Mouse (Mus musculus): ENCODE measurements around the gene Galnt10.

The Galnt10 gene

GRCm38 (mm10) chr11:57645018-57645559, at the start of gene Galnt10:
Gene Galnt10 (plus strand): TSS chr11:57645442.
- peak; percentile 36; the same call in 1 of the 2 replicates for TF ChIP-seq GATA4 (IDR thresholded peaks at IDR 0.05; ENCODE audit: insufficient replicate concordance, low read length)

DNA sequence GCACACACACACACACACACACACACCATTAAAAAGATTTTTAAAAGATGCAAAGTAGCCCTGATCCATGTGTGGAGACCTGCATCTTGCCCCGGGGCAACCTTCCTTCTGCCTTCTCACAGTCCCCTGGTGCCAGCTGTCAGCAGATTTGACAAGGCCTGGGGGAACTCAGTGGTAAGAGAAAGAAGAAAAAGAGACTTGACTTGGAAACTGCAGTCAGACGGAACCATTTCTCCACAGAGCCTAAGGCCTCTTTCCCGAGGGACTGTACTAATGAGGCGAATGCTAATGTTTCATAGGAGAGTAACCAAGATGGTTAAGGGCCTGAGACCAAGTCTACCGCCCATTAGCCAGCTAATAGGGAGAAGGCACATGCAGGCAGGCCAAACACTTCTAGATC, 49.3 kb upstream of the Galnt10 start:
- TF ChIP-seq GATA4 (IDR thresholded peaks at IDR 0.05; ENCODE audit: insufficient replicate concordance, low read length), result no peak

DNA sequence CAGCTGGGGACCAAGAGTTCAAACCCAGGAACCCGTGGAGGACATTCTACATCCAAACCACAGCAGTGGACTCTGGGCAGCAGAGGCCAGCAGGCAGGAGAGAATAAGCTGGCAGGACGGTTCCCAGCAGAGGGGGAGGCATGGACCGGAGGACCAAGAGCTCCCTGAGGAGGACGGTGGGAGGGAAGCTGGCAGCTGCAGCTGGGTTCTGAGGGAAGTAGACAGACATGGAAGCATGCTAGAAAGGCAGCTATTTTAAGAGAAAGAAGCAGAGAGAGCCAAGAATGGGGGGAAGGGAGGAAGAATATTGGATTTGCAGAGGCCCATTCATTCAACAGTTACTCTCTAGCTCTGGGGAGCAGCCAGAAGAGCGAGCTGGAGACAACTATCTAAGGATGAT, 47.1 kb upstream of the Galnt10 start:
- no peak for TF ChIP-seq GATA4 (IDR thresholded peaks at IDR 0.05; ENCODE audit: insufficient replicate concordance, low read length)

DNA sequence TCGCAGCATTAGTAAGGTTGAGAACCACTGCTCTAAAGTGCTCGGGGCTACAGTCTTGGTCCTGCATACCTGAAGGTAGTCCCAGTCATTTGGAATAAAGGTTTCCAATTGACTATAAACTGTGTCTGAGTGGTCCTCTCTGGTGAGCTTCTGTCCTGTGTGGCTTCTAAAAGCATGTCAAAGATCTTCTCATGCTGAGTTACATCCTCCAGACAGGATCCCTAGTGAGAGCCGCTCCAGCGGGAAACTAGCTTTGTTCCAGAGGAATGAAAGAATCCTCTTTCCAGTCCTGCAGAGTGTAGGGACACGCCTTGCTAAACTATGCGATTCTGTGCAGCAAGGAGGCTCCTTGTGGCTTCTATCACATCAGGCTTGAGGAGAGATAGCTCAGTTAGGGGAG, 45.9 kb upstream of the Galnt10 start:
- no peak for TF ChIP-seq GATA4 (IDR thresholded peaks at IDR 0.05; ENCODE audit: insufficient replicate concordance, low read length)

GRCm38 (mm10) chr11:57600113-57600512, 45.1 kb upstream of the Galnt10 start:
- TF ChIP-seq GATA4 (IDR thresholded peaks at IDR 0.05; ENCODE audit: insufficient replicate concordance, low read length), result no peak

GRCm38 (mm10) chr11:57600621-57601121, 44.6 kb upstream of the Galnt10 start:
- no peak for TF ChIP-seq GATA4 (IDR thresholded peaks at IDR 0.05; ENCODE audit: insufficient replicate concordance, low read length)

DNA sequence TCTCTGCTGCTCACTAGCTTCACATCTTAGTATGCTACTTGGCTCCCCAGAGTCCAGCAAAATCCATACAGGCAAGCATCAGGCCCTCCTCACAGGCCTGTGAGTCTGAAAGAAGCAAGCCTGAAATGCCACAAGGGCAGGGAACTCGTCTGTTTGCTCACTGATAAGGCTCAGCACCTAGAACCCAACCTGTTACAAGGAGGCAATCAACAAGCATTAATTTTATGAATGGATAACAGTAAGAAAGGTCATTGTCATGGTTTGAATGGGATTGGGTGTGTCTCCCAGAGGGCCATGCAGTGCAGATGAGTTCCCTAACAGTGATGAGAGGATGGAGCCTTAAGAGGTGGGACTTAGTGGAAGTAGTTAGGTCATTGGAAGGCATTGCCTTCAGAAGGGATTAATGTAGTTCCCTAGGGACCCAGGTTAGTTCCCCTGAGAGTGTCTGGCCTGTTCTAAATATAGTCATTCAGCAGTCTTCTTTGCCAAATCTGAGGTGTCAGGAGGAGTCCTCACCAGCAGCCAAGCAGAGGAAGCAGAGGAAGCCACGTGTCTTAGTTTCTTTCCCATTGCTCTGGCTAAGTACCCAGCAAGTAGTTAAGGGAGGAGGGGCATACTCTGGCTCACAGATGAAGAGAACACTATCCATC, 43.3 kb upstream of the Galnt10 start:
- TF ChIP-seq GATA4 (IDR thresholded peaks at IDR 0.05; ENCODE audit: insufficient replicate concordance, low read length), result no peak

GRCm38 (mm10) chr11:57605086-57605485, 40.2 kb upstream of the Galnt10 start:
- no peak for TF ChIP-seq GATA4 (IDR thresholded peaks at IDR 0.05; ENCODE audit: insufficient replicate concordance, low read length)

DNA sequence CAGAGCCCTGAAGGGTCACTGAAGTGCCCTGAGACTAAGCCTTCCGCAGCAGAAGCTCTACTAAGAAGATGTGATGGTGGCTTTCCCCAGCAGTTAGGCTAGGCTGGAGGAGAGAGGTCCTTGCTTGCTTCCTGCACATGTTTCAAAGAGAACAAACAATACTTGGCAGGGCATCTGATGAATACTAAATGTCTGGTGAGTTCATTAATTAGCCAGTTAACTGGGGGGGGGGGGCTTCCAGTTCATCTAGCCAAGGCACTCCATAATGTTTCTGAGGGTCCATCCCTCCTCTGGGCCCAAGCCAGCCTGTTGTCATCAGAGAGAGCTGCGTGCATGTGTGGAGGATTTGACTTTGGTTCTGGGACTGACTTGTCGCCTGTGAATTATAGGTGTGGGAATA, 39.6 kb upstream of the Galnt10 start:
- TF ChIP-seq GATA4 (IDR thresholded peaks at IDR 0.05; ENCODE audit: insufficient replicate concordance, low read length), result no peak

DNA sequence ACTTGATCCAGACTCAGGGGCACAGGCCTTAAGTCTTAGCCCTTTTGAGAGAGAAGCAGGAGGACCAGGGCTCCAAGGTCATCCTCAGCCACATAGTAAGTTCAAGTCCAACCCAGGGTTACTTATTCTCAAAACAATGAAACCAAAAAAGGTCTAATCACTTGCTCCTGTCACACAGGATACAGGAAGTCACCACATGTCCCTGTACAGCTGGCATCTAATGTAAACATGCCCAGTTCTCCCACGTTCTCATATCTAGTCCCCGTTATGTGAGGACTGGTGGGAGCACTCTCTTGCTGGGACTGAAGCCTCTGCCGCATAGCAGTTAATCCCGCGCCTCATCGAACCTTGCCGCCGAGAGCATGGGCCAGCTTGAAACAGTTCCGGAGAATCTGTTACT, 30.7 kb upstream of the Galnt10 start:
- TF ChIP-seq GATA4 (IDR thresholded peaks at IDR 0.05; ENCODE audit: insufficient replicate concordance, low read length), result no peak

GRCm38 (mm10) chr11:57615286-57615685, 30.0 kb upstream of the Galnt10 start:
- no peak for TF ChIP-seq GATA4 (IDR thresholded peaks at IDR 0.05; ENCODE audit: insufficient replicate concordance, low read length)

- TF ChIP-seq GATA4 (IDR thresholded peaks at IDR 0.05; ENCODE audit: insufficient replicate concordance, low read length), result no peak
Measured at GRCm38 (mm10) chr11:57615871-57616270, 29.4 kb upstream of the Galnt10 start.

DNA sequence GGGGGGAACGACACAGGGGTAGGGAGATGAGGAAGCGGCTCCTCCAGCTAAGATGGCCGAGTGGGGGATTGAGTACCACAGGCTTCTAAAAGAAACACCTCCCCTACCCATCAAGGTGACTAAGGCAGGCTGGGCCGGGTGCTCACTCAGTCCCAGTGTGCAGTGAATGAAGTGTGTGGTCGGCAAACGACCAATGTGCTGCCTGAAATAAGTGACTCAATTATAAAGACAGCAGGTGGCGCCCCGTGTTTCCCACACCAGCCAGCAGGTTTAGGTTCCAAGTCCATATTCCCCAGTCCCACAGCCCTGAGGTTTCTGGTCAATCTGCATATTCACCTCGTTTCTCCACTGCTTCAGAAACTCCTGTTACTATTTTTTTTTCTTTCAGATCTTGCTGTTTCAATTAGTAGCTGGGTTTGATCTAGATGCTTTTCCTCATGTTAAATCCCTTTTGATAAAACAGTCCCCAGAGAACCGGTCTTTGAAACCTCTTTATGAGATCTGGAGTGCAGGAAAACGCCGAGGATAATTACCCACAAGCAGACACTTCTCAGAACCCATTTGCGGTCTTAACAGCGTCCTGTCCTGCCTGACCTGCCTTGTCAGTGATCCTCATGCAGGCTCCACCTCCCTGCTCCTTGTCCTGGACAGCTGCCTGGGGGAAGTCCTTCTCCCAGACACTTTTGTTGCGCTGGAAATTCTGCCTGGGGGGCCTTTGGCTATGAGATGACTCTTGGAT, 27.5 kb upstream of the Galnt10 start:
- no peak for TF ChIP-seq GATA4 (IDR thresholded peaks at IDR 0.05; ENCODE audit: insufficient replicate concordance, low read length)

DNA sequence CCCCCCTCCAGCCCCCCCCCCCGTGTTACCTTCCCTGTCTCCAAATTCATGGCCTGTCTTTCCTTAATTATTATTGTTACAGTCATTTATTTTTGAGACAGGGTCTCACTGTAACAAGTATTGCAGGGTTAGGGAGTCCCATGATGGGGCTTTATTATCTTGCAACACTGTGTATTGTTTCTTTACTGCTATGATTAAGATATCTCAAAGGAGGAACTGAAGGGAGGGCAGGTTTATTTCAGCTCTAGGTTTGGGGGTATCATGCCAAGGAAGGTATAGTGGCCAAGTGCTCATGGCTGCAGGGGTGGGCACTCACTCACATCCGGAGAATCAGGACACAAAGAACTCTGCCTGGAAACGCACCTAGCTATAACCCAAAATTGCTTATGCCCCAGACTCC, 23.8 kb upstream of the Galnt10 start:
- TF ChIP-seq GATA4 (IDR thresholded peaks at IDR 0.05; ENCODE audit: insufficient replicate concordance, low read length), result no peak

GRCm38 (mm10) chr11:57621876-57622275, 23.4 kb upstream of the Galnt10 start:
- TF ChIP-seq GATA4 (IDR thresholded peaks at IDR 0.05; ENCODE audit: insufficient replicate concordance, low read length), result no peak

GRCm38 (mm10) chr11:57624490-57624893, 20.8 kb upstream of the Galnt10 start:
- TF ChIP-seq GATA4 (IDR thresholded peaks at IDR 0.05; ENCODE audit: insufficient replicate concordance, low read length), result no peak
